Mouse (Mus musculus) heart, adult 9 months (tissue): ENCODE measurements around the gene Amz2.
"Not testable (repeated sequence)": the region's sequence is repeated elsewhere in the genome, so short reads cannot be mapped to it uniquely, and the experiment has no call there.

Experiments
- DNase-seq, 2 experiments: peaks; one replicate each; pipeline ENCODE4 v3.0.0; 2022; ENCODE audit warnings: low spot score in 2 of 2

The Amz2 gene

GRCm38 (mm10) chr11:109470921-109471861 is 45.4 kb downstream of the Amz2 start:
- DNase-seq: no peak

DNA sequence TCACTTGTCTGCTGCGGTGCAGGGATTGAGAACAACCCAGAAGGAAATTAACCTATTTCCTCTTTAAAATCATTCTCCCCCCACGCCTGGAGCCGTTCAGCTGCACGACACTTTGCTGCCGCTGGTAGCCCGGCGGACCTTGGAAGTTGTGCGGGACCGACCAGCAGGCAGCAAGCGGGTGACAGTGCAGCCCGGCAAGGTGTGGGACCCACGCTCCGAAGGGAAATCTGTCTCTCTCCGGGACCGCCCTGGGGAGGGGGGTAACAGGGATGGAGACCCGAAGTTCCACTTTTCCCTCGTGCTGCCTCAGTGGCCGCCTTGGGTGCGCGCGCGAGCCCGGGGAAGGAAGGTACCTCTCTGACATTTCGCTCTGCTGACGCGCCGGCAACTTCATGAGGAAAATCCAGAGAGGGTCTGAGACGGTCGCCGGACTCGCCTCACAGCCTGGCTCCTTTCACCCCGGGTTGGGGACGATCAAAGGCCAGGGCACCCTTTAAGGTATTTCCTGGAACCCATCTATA is 46.5 kb downstream of the Amz2 start:
- peak in 1 of 2 experiments; percentile 19 for DNase-seq

DNA sequence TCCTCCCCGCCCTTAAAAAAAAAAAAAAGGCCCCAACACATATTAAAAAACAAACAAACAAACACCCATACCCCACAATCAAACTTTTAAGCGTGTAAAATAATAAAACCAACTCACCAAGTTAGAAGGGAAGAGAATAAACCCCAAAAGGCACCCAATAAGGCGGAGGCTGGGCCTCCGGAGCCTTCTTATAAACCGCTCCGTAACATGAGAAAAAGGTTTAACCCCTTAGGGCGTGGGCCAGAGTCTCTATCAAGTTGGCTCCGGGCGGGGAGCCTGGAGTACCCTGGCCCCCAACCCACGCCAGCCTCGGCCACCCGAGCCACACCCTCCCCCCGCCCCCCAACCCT is 47.0 kb downstream of the Amz2 start:
- DNase-seq: no peak

DNA sequence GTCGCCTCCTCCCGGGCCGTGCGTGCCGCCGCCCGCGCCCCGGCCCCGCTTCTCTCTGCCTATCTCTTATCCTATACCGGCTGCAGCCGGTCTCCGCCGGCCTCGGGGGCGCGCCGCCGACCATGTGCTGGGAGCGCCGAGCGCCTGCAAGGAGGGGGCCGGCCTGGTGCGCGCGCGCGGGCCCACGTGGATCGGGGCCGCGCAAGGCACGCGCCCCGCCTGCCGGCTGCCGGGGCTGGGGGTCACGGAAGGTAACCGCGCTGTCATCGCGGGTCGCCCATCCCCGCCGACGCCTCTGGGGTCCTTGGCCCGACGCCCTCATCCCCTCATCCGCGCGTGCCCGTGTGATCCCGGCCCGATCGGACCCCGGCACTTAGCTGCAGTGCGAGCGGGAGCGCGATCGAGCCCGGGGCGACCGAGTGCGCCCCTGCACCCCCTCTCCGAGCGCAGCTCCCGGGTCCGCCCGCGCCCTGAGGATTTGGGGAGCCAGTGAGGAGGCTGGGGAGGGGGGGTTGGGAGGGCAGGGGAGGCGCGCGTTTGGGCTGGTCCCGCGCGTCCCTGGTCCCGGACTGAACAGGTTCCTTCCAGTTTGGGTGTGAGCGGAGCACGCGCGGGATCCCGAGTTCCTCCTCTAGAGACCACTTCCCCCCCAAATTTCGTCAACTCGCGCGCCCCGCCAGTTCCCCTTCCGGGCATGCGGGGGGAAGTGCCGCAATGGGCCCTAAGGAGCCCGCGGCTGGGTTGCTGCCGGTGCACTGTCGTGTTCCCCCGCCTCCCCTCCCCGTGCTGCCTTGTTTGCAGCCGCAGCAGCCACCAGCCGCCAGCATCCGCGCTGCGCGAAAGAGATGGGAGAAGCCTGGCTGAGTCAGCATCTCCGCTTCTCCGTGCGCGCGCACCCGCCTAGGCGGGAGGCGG is 47.7 kb downstream of the Amz2 start, which contains the start of the genes Arsg and Slc16a6:
TSS of gene Arsg (plus strand) at position 204 of the 915 bp plus-strand sequence.
TSS of gene Slc16a6 (minus strand) at position 428 of the 915 bp plus-strand sequence.
- DNase-seq: peak; percentile 63 to 74

DNA sequence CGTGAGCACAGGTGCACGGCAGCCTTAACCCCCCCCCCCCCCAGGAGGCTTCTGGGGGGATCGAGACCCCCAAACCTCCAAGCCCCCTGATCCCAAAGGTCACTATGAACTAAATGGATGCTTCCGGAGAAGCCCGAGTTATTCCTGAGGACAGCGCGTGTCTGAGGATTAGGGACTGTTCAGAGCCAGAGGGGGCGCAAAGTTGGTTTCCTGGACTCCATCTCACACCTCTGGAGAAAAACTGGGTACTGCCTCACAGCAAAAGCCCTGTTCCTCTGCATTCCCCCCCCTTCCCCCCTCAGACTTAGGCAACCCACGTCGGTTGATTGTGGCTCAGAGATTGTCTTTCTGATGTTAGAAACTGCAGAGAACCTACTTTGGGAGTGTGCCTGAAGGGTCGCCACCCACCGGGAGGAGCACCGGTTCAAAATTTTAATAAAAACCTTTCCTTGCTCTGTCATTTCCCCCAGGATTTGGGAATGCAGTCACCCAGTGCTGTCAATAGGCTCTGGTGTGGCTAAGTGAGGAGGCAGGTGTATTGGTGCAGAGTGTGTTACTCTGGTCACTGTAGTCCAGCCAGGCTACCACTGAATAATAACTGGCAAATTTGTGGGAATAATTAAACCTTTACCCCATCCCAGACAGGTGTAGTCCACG is 48.5 kb downstream of the Amz2 start:
- no peak for DNase-seq

GRCm38 (mm10) chr11:109474836-109475235 is 49.1 kb downstream of the Amz2 start:
- DNase-seq: no peak

- DNase-seq: no peak
These were observed 50.0 kb downstream of the Amz2 start for GRCm38 (mm10) chr11:109475717-109476116.

DNA sequence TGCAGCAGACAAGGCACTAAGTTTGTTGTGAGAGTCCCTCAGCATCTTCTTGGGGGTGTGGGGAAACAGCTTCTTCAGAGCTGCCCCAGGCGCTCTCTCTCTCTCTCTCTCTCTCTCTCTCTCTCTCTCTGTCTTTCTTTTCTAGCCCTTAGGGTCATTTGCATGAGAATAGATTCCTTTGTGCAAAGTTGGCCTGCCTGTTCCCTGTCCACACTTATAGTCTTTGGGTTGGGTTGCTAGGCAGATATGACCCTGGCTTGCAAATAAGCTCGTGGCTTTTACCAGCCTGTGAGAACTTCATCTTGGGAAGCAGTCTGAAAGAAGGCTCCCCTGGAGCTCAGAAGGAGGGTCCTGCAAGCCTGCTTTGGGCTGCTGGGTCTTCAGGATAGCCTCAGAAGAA is 50.5 kb downstream of the Amz2 start:
- no peak for DNase-seq

GRCm38 (mm10) chr11:109476653-109477052 is 50.9 kb downstream of the Amz2 start:
- no peak for DNase-seq

DNA sequence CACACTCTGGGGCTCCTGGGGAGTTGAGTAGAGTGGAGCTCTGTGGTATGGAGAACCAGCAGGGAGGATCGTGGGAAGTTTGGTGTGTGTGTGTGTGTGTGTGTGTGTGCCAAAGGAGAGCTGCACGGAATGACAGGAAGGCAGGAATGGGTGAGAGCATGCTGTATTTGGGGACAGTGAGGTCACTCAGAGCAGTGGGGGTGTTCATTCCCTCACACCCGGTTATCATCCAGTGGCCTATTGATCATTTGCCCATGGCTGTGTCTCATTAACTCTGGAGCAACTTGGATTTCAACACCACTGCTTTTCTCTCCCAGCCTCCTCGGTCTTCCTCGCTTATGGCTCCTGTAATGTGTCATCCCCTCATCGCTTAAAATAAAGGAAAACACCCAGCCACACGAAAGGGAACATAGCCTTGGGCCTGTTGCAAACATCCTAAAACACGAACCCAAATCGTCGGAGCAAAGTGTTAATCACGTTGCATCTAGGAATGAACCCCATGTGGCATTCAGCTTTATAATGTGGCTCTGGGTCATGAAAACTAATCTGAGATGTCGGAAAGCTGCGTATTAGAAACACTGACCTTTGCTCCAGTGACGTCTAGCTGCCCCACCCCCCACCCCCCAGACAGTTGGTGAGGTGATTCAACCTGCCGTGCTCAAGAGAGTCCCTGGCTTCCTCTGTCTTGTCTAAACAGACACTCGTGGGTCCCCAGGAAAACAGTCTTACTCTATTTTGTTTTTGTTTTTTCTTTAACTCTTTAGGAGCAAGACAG is 52.0 kb downstream of the Amz2 start:
- no peak for DNase-seq

DNA sequence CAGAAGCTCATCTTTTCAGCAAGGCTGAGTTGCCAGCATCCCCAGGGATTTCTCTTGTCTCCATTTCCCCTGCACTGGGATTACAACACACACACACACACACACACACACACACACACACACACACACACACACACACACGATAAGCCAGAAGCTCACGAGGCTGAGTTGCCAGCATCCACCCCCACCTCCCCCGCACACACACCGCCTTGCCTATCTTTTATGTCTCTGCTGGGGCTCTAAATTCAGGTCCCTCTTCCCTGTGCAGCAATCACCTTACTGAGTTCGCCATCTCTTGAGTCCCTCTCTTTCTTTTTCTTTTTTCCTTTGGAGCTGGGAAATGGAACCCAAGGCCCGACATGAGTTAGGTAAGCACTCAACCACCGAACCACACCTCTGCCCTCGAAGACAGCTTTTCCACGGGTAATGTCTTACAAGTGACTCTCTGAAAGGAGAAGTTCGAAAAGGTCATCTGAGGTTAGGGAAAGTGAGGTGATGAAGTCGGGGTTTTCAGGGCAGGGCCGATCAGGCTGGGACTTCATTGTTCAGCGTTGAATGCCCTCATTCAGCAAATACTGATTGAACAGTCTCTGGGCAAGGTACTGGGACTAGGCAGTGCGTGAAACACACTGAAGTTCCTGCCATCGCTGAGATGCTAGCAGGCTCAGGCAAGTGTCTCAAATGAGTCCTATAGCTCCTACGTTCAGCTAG is 54.0 kb downstream of the Amz2 start:
- no peak for DNase-seq

DNA sequence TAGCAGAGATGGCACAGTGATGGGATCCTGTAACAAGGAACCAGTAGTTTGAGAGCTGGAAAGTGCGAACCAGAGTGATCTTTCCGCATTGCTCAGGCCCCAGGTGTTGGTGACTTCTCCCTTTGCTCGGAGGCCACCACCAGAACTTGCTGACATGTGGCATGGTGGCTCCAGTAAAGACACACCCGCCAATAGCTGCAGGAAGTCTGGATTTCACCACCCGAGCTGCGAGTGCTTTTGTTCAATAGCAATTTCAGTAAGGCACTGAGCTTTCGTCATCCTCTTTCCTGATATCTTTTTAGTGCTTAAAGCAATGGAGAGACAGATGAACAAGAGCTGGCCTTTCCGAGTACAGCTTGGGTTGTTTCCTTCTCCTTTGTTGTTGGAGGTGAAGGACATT is 54.7 kb downstream of the Amz2 start:
- DNase-seq: no peak

GRCm38 (mm10) chr11:109485398-109486045 is 59.8 kb downstream of the Amz2 start:
- no peak for DNase-seq

DNA sequence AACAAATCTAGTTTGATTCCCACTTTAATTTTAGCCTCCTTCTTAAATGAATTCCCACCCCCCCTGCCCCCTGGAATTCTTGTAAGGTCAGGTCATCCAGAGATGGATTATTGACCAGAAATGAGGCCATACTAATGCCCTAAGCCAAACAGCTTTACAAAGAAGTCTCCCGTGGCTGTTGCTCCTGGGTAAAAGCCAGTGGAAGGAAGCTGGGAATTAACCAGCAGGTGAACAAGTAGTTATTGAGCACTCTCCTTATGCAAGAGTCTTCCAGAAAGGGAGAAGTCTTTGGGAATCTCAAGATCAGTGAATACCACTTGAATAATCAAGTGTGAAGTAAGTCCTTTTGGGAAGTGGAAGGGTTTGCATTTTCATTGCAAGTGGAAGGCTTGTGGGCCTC is 61.4 kb downstream of the Amz2 start:
- DNase-seq: no peak

GRCm38 (mm10) chr11:109487991-109488684 is 62.4 kb downstream of the Amz2 start:
- DNase-seq: no peak

DNA sequence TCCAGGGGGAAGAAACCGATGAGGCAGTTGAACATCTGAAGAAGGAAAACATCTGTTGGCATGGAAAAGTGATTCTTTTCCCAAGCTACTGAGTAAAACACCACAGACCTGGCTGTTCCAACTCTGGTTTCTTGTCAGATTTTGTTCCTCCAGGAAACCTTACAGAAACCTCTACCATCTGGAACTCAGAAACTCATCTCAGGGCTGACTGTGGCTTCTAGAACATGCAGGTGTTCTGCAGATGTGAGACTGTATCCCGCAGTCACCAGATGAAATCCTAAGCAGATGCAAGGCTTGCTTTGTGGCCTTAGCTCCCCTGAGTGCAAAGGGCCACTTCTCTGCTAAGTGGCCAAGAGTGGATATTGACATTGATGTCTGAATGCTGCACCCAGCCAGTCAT is 64.0 kb downstream of the Amz2 start:
- DNase-seq: no peak

DNA sequence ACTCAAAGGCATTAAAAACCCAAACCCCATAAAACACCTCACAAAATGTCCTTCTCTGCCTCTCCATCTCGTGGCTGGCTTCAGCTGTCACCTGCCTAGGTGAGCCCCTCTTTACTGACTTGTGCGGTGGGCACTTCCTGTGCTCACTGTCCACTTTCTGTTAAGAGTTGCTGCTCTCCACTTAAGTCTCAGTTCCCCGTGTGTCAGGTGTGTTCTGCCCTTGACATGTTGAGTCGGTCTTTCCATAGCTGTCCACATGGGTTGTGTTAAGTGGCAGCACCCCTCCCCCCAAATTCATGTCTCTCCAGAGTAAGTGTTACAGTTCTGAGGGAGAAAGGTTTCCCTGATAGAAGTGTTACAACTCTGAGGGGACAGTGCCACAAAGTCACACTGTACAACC is 66.1 kb downstream of the Amz2 start:
- DNase-seq: no peak

GRCm38 (mm10) chr11:109492847-109493464 is 67.2 kb downstream of the Amz2 start:
- not testable (repeated sequence) for DNase-seq
